Mouse (Mus musculus): ENCODE results near the gene Nell1. TPM values are rescaled to one million over a fixed set of nuclear protein-coding genes. Genes with fewer than 3 reads are reported as not detected.

Nell1 gene
- polyA plus RNA-seq, 1 experiment from 2014 or later = 2.7 TPM

Other genes with a start within 250 kb of the Nell1 start
- gene Htatip2, start 215.7 kb upstream of the Nell1 start, polyA plus RNA-seq (2016; fragmentation: Nextera tagmentation; extraction: Ambion mirVana) = 7.9 and 8.2 TPM in 2 replicates
- 51.1 and 56.4 TPM in 2 replicates for gene Prmt3, start 196.5 kb upstream of the Nell1 start, polyA plus RNA-seq (2016; fragmentation: Nextera tagmentation; extraction: Ambion mirVana)
- gene Slc6a5, start 64.7 kb upstream of the Nell1 start, polyA plus RNA-seq (2016; fragmentation: Nextera tagmentation; extraction: Ambion mirVana) = 0.05 and 0.13 TPM in 2 replicates

All from embryonic facial prominence, embryonic 12.5 days (tissue).